Mouse (Mus musculus) bone marrow, adult 2 months (tissue): ENCODE data around the gene Nlrp6.
"Not testable (repeated sequence)": the region's sequence is repeated elsewhere in the genome, so short reads cannot be mapped to it uniquely, and the experiment has no call there.

Experiments
- CTCF ChIP-seq: fragments of 200-500 bp; IDR thresholded peaks from 2 replicates; pipeline ENCODE4 v1.5.1; 2011; ENCODE audit warnings: low read length, control low read depth; ENCODE audit not compliant: control insufficient read depth, insufficient read depth
- POLR2A ChIP-seq: fragments of 200-500 bp; IDR thresholded peaks from 2 replicates; pipeline ENCODE4 v1.6.1; 2011; ENCODE audit warnings: low read depth, mild to moderate bottlenecking, control low read depth, low read length, borderline replicate concordance; ENCODE audit not compliant: control insufficient read depth

DNA sequence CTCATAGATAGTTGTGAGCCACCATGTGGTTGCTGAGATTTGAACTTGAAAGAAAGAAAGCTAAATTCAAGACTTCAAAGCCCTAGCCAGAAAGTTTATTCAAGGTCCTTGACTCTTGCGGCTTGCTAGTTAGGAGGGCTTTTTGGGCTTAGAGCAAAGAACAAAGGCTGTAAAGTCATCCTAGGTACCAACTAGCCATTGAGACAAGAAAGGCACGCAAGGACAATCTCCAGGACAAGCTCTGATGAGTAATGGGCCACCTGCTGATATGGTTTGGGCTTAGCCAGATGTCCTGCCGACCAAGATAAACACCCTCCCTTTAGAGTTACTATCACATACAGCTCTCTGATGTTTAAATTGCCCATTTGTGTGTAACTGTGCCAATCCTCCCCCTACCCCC, 48.0 kb downstream of the Nlrp6 start:
- not testable (repeated sequence) for TF ChIP-seq CTCF, POLR2A
